Mouse (Mus musculus): Measurements from ENCODE around the gene Gnpda2.

Gnpda2 gene

DNA sequence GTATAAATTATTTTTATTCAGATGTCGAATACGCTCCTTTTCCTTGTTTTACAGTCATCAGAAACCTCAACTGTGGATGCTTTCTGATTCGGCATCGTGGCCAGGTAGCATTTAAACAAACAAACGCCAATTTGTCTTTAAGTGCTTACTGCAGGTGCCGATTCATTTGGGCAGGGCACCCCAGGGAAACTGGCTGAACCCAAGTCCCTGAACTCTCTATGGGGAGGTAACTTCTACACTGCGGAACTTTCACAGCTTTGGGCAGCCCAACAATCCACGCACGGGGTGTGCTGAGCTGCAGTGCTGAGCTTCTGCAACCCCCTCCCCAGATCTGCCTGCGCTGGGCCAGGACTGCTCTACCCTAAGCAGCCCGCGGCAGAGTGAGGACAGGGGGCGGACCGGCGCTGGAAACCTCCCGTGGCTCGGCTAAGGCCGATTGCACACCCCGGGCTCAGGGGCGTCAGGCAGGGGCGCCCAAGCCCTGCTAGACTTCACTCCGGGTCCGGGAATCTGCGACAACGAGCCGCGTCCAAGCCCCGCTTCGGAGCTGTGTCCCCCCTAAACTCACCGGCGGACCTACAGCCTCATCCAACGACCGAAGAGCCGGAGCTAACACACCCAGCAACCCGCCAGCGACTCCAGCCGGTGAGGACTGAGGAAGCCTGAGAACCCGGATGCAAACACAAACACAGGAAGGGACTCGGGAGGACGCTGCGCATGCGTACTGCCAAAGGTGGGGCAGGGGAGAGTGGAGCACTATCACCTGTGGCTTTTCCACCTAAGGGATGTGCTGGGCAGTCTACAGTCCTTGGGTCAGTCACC lies at the start of gene Gnpda2:
Gnpda2 (minus strand) TSS at position 701 of the 822 bp plus-strand sequence.
- peak; percentile 92 for DNase-seq

DNA sequence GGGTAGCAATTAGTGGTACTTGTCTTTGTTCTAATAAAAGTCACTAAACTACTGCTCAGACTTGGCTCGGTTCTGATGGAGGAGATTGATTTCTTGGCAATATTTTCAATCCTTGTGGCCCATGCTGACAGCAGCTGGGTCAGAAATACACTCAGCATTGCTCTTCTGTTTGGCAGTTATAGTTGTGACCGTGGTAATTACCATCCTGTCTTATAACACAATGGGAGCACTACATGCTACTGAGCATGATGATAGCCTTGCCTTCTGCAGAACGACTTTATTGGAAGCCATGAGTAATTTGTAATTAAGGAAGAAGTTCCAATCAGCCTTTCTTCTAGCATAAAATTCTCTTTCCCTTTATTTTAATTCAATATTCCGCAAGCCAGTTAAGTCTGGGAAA lies 42.6 kb upstream of the Gnpda2 start:
- no peak for DNase-seq

DNA sequence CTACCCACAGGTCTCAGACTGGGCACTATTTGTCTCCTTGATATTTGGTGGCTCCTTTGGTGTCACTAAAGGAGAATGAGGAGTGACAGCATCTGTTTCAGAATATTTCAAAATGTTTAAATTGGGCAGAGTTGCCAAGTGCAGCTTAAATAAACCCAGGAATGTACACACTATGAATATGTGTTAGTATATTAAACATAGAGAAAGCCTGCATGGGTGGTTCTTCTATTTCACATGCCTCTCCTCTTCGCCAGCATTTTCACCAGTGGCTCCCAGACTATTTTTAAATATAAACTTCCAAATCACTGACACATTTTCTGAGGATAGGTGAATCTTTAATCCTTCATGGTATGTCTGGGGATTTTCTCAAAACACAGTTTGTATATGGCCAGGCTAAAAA lies 28.8 kb upstream of the Gnpda2 start:
- DNase-seq: no peak

DNA sequence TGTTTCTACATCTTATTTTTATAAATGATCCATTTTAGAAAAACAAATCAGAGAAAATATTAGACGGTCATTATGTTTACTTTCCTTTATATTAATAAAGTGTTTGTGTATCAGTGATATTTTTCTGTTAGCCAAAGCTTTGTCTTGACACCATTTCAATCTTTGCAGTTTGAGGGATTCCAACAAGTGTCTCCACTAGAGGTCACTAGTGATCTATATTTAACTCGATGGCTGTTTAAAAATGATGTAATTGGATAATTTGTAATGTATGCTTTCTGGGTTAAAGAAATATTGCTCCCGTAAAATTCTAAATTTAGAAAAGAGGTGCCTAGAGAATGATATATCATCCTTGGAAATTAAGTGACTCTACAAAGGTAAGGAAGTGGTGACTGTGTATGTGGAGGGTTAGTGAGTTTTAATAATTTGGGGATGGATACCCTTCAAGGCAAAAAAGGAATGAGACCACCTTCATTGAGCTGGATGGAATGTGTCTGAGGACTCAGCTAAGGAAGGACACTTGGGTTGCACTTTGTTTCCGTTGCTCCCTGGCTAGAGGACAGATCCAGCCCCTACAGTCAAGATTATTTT lies 21.2 kb upstream of the Gnpda2 start:
- DNase-seq: no peak

DNA sequence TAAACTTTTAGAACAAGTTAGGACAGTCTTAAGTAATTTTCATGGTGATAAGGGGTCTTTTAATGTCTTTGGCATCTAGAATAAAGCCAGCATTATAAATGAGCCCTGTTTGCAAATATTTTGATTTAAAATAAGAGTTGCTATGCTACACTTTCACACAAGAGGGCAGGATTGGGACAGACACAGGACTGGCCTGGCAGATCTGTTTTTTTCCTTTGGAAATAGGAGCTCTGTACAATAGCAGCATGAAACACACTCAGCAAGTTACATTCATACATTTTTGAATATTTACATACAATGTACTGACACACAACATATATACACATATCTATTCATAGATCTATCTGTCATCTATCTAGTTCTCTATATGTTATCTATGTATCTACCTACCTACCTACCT lies 8.9 kb upstream of the Gnpda2 start:
- no peak for DNase-seq

DNA sequence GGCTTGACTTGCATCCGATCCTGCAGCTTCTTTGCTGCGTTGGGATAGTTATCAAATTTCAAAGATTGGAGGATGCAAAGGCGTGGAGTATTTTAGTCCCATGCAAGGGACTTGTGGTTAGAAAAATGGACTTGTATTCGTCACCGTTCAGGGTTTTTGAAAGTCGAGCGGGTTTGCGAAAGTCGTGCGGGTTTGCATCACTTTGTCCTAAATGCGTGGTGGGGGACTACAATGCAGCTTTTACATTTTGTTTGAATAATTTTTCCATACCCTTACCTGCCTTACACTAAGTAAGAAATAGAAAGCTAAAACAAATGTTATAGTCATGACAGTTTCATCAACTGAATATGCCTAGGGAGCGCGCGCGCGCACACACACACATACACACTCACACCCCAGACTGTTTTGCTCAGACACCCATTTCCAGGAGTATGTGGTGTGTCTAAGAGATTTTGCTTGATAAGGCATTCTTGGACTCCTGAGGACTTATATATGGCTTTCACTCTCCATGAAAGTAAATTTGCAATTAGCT lies 34.7 kb downstream of the Gnpda2 start:
- DNase-seq: peak; percentile 17

DNA sequence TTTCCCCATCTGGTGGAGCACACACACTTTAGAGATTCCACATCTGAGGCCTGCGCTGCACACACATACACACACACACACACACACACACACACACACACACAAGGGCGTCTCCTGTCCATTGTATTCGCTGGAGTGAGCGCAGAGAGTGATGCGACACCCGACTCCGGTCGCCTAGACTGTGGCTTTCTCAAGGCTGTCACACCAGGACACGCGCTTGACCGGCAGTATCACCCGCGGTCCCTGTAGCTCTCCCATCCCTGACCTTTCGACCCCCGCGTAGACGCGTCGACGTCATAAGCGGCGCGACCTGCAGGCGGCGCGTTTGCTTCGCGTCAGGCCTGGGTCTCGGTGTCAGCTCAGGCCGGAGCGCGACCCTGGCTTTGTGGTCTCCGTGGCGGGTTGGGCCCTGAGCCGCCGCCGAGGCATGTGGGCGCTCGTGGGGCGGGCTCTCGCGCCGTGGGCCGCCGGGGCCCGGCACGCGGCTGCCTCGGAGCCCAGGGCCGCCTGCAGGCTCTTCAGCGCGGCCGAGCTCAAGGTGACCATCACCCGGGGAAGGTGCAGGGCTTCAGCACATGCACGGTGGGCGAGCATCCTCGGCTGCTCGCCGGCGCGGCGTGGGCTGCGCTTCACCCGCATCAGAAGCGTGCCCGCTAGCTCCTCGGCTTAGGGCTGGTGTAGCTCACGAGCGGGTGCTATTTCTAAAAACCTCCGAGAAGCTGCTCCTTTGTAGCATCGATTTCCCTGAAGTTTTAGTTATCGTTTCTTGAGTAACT lies 35.3 kb downstream of the Gnpda2 start, which contains the start of gene Guf1:
Guf1 (plus strand) TSS at position 296 of the 776 bp plus-strand sequence.
- peak; percentile 96 for DNase-seq

DNA sequence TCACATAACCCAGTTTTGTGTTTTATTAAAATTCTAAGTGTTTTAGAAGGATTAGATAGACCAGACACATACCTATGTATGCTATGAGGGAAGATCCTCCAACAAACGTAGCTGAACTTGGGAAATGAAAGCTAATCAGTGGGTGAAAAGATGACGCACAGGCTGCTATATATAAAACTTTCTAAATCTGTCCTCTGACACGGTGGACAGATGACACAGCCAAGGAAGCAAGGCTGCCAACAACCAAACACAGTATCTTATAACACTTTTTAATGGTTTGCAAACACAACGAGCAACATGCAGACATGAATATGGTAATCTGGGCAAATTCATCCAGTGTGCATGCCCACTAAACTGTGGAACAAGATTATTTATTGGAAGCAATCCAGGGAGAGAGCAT lies 49.7 kb downstream of the Gnpda2 start, which contains the start of gene Yipf7:
Yipf7 (minus strand) TSS at position 160 of the 400 bp plus-strand sequence.
- peak; percentile 49 for DNase-seq

DNA sequence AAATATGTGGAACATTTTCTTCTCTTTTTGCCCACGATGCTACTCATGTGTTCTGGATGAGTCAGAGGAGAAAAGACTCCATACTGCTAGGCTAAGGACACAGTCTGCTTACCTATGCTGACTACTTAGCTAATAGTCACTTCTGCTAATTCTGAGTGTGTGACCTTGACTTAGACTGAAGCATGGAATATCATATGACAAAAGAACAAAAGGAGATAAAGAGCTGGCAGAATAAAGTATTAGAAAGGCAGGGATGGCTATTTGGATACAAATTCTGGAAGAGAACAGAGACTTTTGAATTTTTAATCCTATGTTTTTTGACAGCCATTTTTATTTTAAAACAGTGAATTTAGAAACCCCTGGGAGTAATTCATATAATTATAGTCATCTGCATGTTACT lies 50.5 kb downstream of the Gnpda2 start:
- no peak for DNase-seq

DNA sequence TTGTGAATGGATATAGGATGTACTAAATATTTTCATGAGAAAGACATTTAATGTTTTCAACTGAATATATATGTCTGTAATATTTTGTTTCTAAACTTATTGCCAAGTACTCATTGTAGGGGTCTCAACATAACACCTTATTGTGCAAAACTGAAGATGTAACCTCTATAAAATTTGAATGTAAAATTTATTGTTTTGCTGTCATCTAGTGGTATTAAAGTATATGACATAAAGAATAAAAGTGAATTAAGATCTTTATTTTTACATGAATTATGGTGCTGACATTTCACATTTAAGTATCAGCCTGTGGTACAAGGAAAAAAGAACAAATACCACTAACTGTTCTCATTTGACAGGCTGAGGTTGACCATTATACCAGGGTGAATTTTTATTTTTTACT lies 68.2 kb downstream of the Gnpda2 start:
- DNase-seq: no peak

All from cerebellum, adult 9-11 months (tissue).